Mouse (Mus musculus) midbrain, embryonic 11.5 days (tissue): ENCODE results near the gene Maml1. TPM values are rescaled to one million over a fixed set of nuclear protein-coding genes. Genes with fewer than 3 reads are reported as not detected.

Source experiments
- ATAC-seq: fragments of 200-750 bp; cut with Nextera tagmentation; 2 replicates; pipeline ENCODE4 v1.8.0; 2017; ENCODE audit warnings: moderate TSS enrichment, moderate library complexity; ENCODE audit not compliant: low FRiP score
- DNase-seq: peaks from one replicate; pipeline ENCODE4 v3.0.0; 2015; ENCODE audit warnings: low spot score; ENCODE audit errors: missing footprints
- H3K27ac ChIP-seq: fragments of 300-500 bp; sonication (generic); 2 replicates; pipeline ENCODE4 v1.5.1; 2014; ENCODE audit warnings: low read depth, low read length
- H3K27me3 ChIP-seq: fragments of 300-500 bp; sonication (generic); 2 replicates; pipeline ENCODE4 v1.6.1; 2014; ENCODE audit warnings: mild to moderate bottlenecking, low read length, moderate library complexity, mixed read lengths; ENCODE audit not compliant: control insufficient read depth, insufficient read depth
- H3K36me3 ChIP-seq: fragments of 300-500 bp; sonication (generic); 2 replicates; pipeline ENCODE4 v1.6.1; 2014; ENCODE audit warnings: mild to moderate bottlenecking, low read length, moderate library complexity, mixed read lengths; ENCODE audit not compliant: control insufficient read depth, insufficient read depth
- H3K4me1 ChIP-seq: fragments of 300-500 bp; sonication (generic); 2 replicates; pipeline ENCODE4 v1.6.1; 2014; ENCODE audit warnings: low read length; ENCODE audit not compliant: control insufficient read depth, insufficient read depth
- H3K4me2 ChIP-seq: fragments of 300-500 bp; sonication (generic); 2 replicates; pipeline ENCODE4 v1.6.1; 2014; ENCODE audit warnings: mild to moderate bottlenecking, moderate library complexity
- H3K4me3 ChIP-seq: fragments of 300-500 bp; sonication (generic); 2 replicates; pipeline ENCODE4 v1.5.1; 2014; ENCODE audit warnings: low read depth, low read length
- H3K9ac ChIP-seq: fragments of 300-500 bp; sonication (generic); 2 replicates; pipeline ENCODE4 v1.6.1; 2014; ENCODE audit warnings: low read length
- H3K9me3 ChIP-seq: fragments of 300-500 bp; sonication (generic); 2 replicates; pipeline ENCODE4 v1.6.1; 2016; ENCODE audit warnings: low read length; ENCODE audit not compliant: control insufficient read depth
- WGBS: fragments of 180-500 bp; shearing (Covaris S2); extraction: QIAGEN DNeasy Blood & Tissue Kit; methylation state at CpG from one replicate; pipeline ENCODE4 v1.1.7; 2014; 5-methylcytosine and 5-hydroxymethylcytosine counted together
- polyA plus RNA-seq: library from polyadenylated mRNA; unstranded; fragments of >200 nt; fragmentation: Nextera tagmentation; extraction: Ambion mirVana; gene quantifications from 2 replicates; pipeline ENCODE4 v1.2.1, GENCODE M21; 2014

Maml1 gene
- polyA plus RNA-seq, 1 experiment from 2014 or later = 10.7 TPM

GRCm38 (mm10) chr11:50275077-50275476 lies 17.0 kb downstream of the Maml1 start:
- H3K4me3 ChIP-seq = no peak overlapping the region
- H3K27me3 ChIP-seq = no peaks in the 10 kb centered on the region
- H3K4me2 ChIP-seq = no peak overlapping the region
- H3K4me1 ChIP-seq = no peaks in the 10 kb centered on the region
- 96% methylated on average over 2 of the region's 2 CpGs for WGBS
- no peaks in the 10 kb centered on the region for H3K9me3 ChIP-seq
- ATAC-seq (no peak), DNase-seq (no peak)
- H3K36me3 ChIP-seq = no peaks in the 10 kb centered on the region
- no peak overlapping the region for H3K27ac ChIP-seq
- H3K9ac ChIP-seq = no peak overlapping the region

GRCm38 (mm10) chr11:50272819-50273218 lies 19.3 kb downstream of the Maml1 start:
- Histone ChIP-seq H3K4me3 (no peak overlapping the region), H3K27me3 (no peaks in the 10 kb centered on the region), H3K9ac (no peak overlapping the region), H3K4me2 (no peak overlapping the region), H3K4me1 (no peaks in the 10 kb centered on the region), H3K27ac (no peak overlapping the region), H3K36me3 (no peaks in the 10 kb centered on the region), H3K9me3 (no peaks in the 10 kb centered on the region)
- ATAC-seq (no peak), DNase-seq (no peak)
- 93% methylated on average over 2 of the region's 2 CpGs for WGBS

DNA sequence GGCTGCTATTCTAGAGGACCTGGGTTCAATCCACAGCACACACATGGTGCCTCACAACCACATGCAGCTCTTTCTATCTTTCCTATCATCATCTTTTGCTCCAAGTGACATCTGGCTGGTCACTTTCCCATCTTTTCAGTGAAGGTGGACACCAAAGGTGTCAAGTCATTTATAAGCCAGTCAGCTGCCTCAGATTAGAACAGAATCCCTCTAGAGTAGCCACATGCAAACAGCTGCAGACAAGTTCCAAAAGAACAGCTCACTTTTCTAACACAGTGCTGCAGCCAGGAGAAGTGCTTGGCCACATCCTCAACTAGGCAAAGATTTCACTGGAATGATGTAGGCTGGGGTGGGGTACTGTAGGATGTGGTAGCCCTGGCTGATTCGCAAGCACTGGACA lies 22.2 kb downstream of the Maml1 start:
- ATAC-seq = no peak
- no peak for DNase-seq
- no peaks in the 10 kb centered on the region for H3K27me3 ChIP-seq
- no peak overlapping the region for H3K27ac ChIP-seq
- peaks cover 13% of the 10 kb centered on the region; the same call in 1 of the 2 replicates for H3K36me3 ChIP-seq
- H3K4me2 ChIP-seq = no peak overlapping the region
- 96% methylated on average over 1 of the region's 1 CpGs for WGBS
- H3K4me1 ChIP-seq = no peaks in the 10 kb centered on the region
- H3K9me3 ChIP-seq = no peaks in the 10 kb centered on the region
- H3K4me3 ChIP-seq = no peak overlapping the region
- H3K9ac ChIP-seq = no peak overlapping the region

DNA sequence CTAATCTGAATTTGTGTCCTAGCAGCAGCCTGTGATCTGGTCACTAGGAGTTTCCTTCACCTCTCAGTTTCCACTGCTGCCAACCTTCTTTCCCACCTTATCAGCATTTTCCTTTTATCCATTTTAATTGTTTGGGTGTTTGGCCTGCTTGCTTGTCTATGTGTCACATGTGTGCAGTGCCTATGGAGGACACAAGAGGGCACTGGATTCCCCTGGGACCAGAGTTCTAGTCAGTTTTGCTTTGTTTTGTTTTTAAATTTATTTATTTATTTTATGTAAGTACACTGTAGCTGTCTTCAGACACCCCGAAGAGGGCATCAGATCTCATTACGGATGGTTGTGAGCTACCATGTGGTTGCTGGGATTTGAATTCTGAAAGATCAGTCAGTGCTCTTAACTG lies 22.9 kb downstream of the Maml1 start:
- no peak overlapping the region for H3K4me2 ChIP-seq
- H3K9me3 ChIP-seq = no peaks in the 10 kb centered on the region
- ATAC-seq = no peak
- no peak for DNase-seq
- WGBS = 87% methylated on average over 2 of the region's 2 CpGs
- H3K36me3 ChIP-seq = peaks cover 19% of the 10 kb centered on the region; the same call in 1 of the 2 replicates
- no peak overlapping the region for H3K4me3 ChIP-seq
- H3K9ac ChIP-seq = no peak overlapping the region
- H3K27ac ChIP-seq = no peak overlapping the region
- H3K4me1 ChIP-seq = no peaks in the 10 kb centered on the region
- H3K27me3 ChIP-seq = no peaks in the 10 kb centered on the region

DNA sequence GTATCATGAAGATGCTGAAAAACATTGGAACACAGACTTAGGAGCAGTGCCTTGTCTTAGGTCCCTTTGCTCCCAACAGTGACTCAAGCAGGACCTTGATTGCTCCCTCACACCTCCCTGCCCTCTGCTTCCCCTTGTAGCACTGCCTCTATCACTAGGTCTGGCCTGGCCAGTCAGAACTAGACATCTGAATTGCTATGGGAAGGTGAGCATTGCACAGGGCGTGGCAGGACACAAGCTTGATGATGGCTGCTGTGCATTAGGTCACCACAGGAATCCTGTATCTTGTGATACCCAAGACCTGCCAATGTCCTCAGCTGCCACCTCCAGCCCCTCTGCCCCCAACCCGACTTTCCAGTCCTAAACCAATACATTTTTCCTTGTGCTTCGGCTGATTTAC lies 25.1 kb downstream of the Maml1 start:
- H3K9me3 ChIP-seq = no peaks in the 10 kb centered on the region
- DNase-seq (no peak), ATAC-seq (no peak)
- no peak overlapping the region for H3K9ac ChIP-seq
- H3K36me3 ChIP-seq = peaks cover 27% of the 10 kb centered on the region
- H3K27ac ChIP-seq = no peak overlapping the region
- no peak overlapping the region for H3K4me3 ChIP-seq
- no peaks in the 10 kb centered on the region for H3K27me3 ChIP-seq
- 94% methylated on average over 3 of the region's 3 CpGs for WGBS
- no peaks in the 10 kb centered on the region for H3K4me1 ChIP-seq
- H3K4me2 ChIP-seq = no peak overlapping the region

DNA sequence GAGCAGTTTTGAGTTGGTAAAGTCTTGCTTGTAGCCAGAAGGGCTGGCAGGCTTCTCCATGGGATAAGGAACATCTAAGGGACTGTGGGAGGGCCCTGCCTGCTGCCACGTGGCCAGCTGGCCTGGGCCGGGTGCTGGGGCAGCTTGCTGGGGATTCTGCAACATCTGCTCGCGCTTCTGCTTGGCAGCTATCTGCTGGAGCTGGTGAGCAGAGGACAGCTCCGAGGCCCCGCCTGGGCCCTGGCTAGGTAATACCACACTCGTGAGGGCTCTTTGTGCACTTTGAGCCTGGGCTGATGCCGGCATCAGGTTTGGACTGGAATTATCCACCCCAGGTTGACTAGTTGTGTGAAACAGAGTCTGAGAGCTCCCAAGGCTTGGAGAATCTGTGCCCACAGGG lies 26.2 kb downstream of the Maml1 start:
- Histone ChIP-seq H3K9me3 (no peaks in the 10 kb centered on the region), H3K4me3 (no peak overlapping the region), H3K4me1 (no peaks in the 10 kb centered on the region), H3K9ac (no peak overlapping the region), H3K27me3 (no peaks in the 10 kb centered on the region), H3K27ac (no peak overlapping the region), H3K4me2 (no peak overlapping the region), H3K36me3 (peaks cover 33% of the 10 kb centered on the region)
- 88% methylated on average over 8 of the region's 8 CpGs for WGBS
- DNase-seq (no peak), ATAC-seq (no peak)

DNA sequence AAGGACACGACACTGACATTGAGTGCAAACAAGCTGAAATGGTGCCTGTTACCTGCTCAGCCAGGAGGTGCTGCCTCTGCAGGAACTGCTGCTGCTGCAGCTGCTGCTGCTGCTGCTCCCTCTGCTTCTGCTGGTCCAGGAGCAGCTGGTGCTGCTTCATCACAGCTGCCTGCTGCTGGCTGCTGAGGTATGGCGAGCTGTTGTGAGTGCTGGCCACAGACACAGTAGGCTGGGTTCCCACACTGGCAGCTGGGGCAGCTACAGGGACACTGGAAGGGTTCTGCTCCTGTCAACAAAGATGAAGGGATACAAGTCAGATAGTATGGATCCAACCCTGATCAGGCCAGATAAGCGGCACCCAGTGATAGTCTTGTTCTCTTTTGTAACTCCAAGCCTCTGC lies 28.9 kb downstream of the Maml1 start:
- ATAC-seq (no peak), DNase-seq (no peak)
- Histone ChIP-seq H3K9ac (no peak overlapping the region), H3K9me3 (no peaks in the 10 kb centered on the region), H3K36me3 (peaks cover 44% of the 10 kb centered on the region), H3K27ac (no peak overlapping the region), H3K27me3 (no peaks in the 10 kb centered on the region), H3K4me2 (no peak overlapping the region), H3K4me3 (no peak overlapping the region), H3K4me1 (no peaks in the 10 kb centered on the region)
- 92% methylated on average over 3 of the region's 3 CpGs for WGBS

- ATAC-seq (no peak), DNase-seq (no peak)
- Histone ChIP-seq H3K4me3 (no peak overlapping the region), H3K36me3 (peaks cover 46% of the 10 kb centered on the region), H3K9ac (no peak overlapping the region), H3K4me2 (no peak overlapping the region), H3K27ac (no peak overlapping the region), H3K27me3 (no peaks in the 10 kb centered on the region), H3K4me1 (no peaks in the 10 kb centered on the region), H3K9me3 (no peaks in the 10 kb centered on the region)
- WGBS = 91% methylated on average over 4 of the region's 4 CpGs
Observed at GRCm38 (mm10) chr11:50262020-50262419, 30.1 kb downstream of the Maml1 start.

GRCm38 (mm10) chr11:50258310-50258709 lies 33.8 kb downstream of the Maml1 start:
- Histone ChIP-seq H3K4me1 (no peaks in the 10 kb centered on the region), H3K9me3 (no peaks in the 10 kb centered on the region), H3K4me2 (no peak overlapping the region), H3K27ac (no peak overlapping the region), H3K4me3 (no peak overlapping the region), H3K36me3 (peaks cover 30% of the 10 kb centered on the region), H3K27me3 (no peaks in the 10 kb centered on the region), H3K9ac (no peak overlapping the region)
- ATAC-seq (no peak), DNase-seq (no peak)
- WGBS = 82% methylated on average over 7 of the region's 7 CpGs

DNA sequence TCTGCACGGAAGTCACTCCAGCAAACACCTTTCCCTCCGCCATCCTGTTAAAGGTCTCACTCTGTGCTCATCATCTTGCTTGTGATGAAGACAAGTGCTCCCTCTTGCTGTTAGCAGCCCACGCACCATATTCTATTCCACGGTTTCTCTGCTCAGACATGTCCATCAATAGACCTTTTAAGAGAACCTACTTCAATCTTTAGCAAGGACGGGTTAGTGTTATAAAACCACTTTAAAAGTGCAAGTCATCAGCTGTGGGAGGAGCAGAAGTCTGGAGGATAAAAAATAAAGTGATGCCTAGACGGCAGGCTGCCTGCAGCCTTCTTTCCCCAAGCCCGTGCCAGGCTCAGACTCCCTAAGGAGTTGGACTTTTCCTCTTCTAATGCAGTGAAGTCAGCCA lies 35.5 kb downstream of the Maml1 start:
- ATAC-seq = no peak
- Histone ChIP-seq H3K36me3 (peaks cover 19% of the 10 kb centered on the region), H3K9me3 (no peaks in the 10 kb centered on the region), H3K27ac (no peak overlapping the region), H3K9ac (no peak overlapping the region), H3K4me3 (no peak overlapping the region), H3K4me1 (no peaks in the 10 kb centered on the region), H3K4me2 (no peak overlapping the region), H3K27me3 (no peaks in the 10 kb centered on the region)
- 90% methylated on average over 7 of the region's 7 CpGs for WGBS
- no peak for DNase-seq
